Mouse (Mus musculus): ENCODE measurements around the gene AC131692.1. TPM values are rescaled to one million over a fixed set of nuclear protein-coding genes. Genes with fewer than 3 reads are reported as not detected.

AC131692.1 gene
- polyA plus RNA-seq (2015; fragmentation: Nextera tagmentation; extraction: Ambion mirVana) = 0.28 TPM in 1 of 2 replicates, not detected in the other

GRCm38 (mm10) chr19:6094119-6094518 is at the start of gene AC131692.1:
AC131692.1 (plus strand) TSS chr19:6094419.
- no peak for ATAC-seq (ENCODE audit: insufficient read depth, low FRiP score, low read depth)
- no peak within 1 kb of the TSS for H3K9ac ChIP-seq
- H3K4me3 ChIP-seq (replicated peaks) = no peak within 1 kb of the TSS
- H3K4me1 ChIP-seq = no peaks in the 10 kb centered on the region
- WGBS = 87% methylated on average over 7 of the region's 7 CpGs
- no peak within 1 kb of the TSS for H3K27ac ChIP-seq
- peaks cover 25% of the 10 kb centered on the region; the same call in 1 of the 2 replicates for H3K36me3 ChIP-seq
- H3K27me3 ChIP-seq (replicated peaks) = no peaks in the 10 kb centered on the region
- H3K4me2 ChIP-seq = no peak within 1 kb of the TSS
- H3K9me3 ChIP-seq = no peaks in the 10 kb centered on the region

GRCm38 (mm10) chr19:6045366-6046293 is 48.6 kb upstream of the AC131692.1 start:
- Histone ChIP-seq H3K4me1 (peaks cover 13% of the 10 kb centered on the region), H3K9me3 (no peaks in the 10 kb centered on the region), H3K36me3 (peaks cover 23% of the 10 kb centered on the region), H3K4me2 (peak overlapping the region; percentile 54), H3K4me3 (replicated peaks) (peak overlapping the region; percentile 93), H3K27ac (peak overlapping the region; percentile 99), H3K27me3 (replicated peaks) (no peaks in the 10 kb centered on the region), H3K9ac (peak overlapping the region; percentile 40; the same call in 1 of the 2 replicates)
- ATAC-seq (ENCODE audit: insufficient read depth, low FRiP score, low read depth) = peak; percentile 61; the same call in 1 of the 2 replicates
- WGBS = 12% methylated on average over 20 of the region's 20 CpGs

GRCm38 (mm10) chr19:6046294-6047153 is 47.7 kb upstream of the AC131692.1 start, which contains the start of gene Syvn1:
Syvn1 (plus strand) TSS chr19:6046576.
- Histone ChIP-seq H3K36me3 (peaks cover 32% of the 10 kb centered on the region), H3K4me1 (peaks cover 13% of the 10 kb centered on the region), H3K9me3 (no peaks in the 10 kb centered on the region), H3K27me3 (replicated peaks) (no peaks in the 10 kb centered on the region), H3K9ac (peak within 1 kb of the TSS; percentile 70), H3K4me2 (peak within 1 kb of the TSS; percentile 89), H3K27ac (peak within 1 kb of the TSS; percentile 99), H3K4me3 (replicated peaks) (peak within 1 kb of the TSS; percentile 93)
- ATAC-seq (ENCODE audit: insufficient read depth, low FRiP score, low read depth) = peak; percentile 93
- under 1% methylated on average over 65 of the region's 65 CpGs for WGBS

- H3K36me3 ChIP-seq = peaks cover 40% of the 10 kb centered on the region
- H3K4me2 ChIP-seq = peak overlapping the region; percentile 89
- WGBS = 1% methylated on average over 44 of the region's 44 CpGs
- no peak for ATAC-seq (ENCODE audit: insufficient read depth, low FRiP score, low read depth)
- H3K4me1 ChIP-seq = peaks cover 13% of the 10 kb centered on the region
- H3K27me3 ChIP-seq (replicated peaks) = no peaks in the 10 kb centered on the region
- no peaks in the 10 kb centered on the region for H3K9me3 ChIP-seq
- H3K9ac ChIP-seq = peak overlapping the region; percentile 70
- peak overlapping the region; percentile 93 for H3K4me3 ChIP-seq (replicated peaks)
- peak overlapping the region; percentile 99 for H3K27ac ChIP-seq
Measured at GRCm38 (mm10) chr19:6047154-6047898, 46.9 kb upstream of the AC131692.1 start.

GRCm38 (mm10) chr19:6047899-6048166 is 46.4 kb upstream of the AC131692.1 start:
- Histone ChIP-seq H3K27ac (no peak overlapping the region), H3K27me3 (replicated peaks) (no peaks in the 10 kb centered on the region), H3K36me3 (peaks cover 44% of the 10 kb centered on the region), H3K4me2 (peak overlapping the region; percentile 89), H3K4me3 (replicated peaks) (peak overlapping the region; percentile 93), H3K9me3 (no peaks in the 10 kb centered on the region), H3K4me1 (peaks cover 13% of the 10 kb centered on the region), H3K9ac (peak overlapping the region; percentile 70; the same call in 1 of the 2 replicates)
- WGBS = 77% methylated on average over 8 of the region's 8 CpGs
- ATAC-seq (ENCODE audit: insufficient read depth, low FRiP score, low read depth) = no peak

GRCm38 (mm10) chr19:6048681-6049410 is 45.4 kb upstream of the AC131692.1 start:
- Histone ChIP-seq H3K9me3 (no peaks in the 10 kb centered on the region), H3K27me3 (replicated peaks) (no peaks in the 10 kb centered on the region), H3K4me3 (replicated peaks) (no peak overlapping the region), H3K9ac (no peak overlapping the region), H3K27ac (no peak overlapping the region), H3K4me1 (peaks cover 13% of the 10 kb centered on the region), H3K36me3 (peaks cover 52% of the 10 kb centered on the region), H3K4me2 (peak overlapping the region; percentile 89; the same call in 1 of the 2 replicates)
- ATAC-seq (ENCODE audit: insufficient read depth, low FRiP score, low read depth) = no peak
- WGBS = 84% methylated on average over 11 of the region's 11 CpGs

GRCm38 (mm10) chr19:6052516-6052915 is 41.7 kb upstream of the AC131692.1 start:
- H3K9ac ChIP-seq = no peak overlapping the region
- 81% methylated on average over 7 of the region's 7 CpGs for WGBS
- no peak overlapping the region for H3K4me2 ChIP-seq
- no peak for ATAC-seq (ENCODE audit: insufficient read depth, low FRiP score, low read depth)
- H3K4me3 ChIP-seq (replicated peaks) = no peak overlapping the region
- peaks cover 22% of the 10 kb centered on the region for H3K4me1 ChIP-seq
- H3K27me3 ChIP-seq (replicated peaks) = no peaks in the 10 kb centered on the region
- peaks cover 71% of the 10 kb centered on the region for H3K36me3 ChIP-seq
- H3K9me3 ChIP-seq = no peaks in the 10 kb centered on the region
- H3K27ac ChIP-seq = no peak overlapping the region

- Histone ChIP-seq H3K9me3 (no peaks in the 10 kb centered on the region), H3K4me2 (no peak overlapping the region), H3K36me3 (peaks cover 62% of the 10 kb centered on the region), H3K4me3 (replicated peaks) (no peak overlapping the region), H3K9ac (no peak overlapping the region), H3K27me3 (replicated peaks) (no peaks in the 10 kb centered on the region), H3K4me1 (peaks cover 16% of the 10 kb centered on the region), H3K27ac (no peak overlapping the region)
- 86% methylated on average over 5 of the region's 5 CpGs for WGBS
- ATAC-seq (ENCODE audit: insufficient read depth, low FRiP score, low read depth) = no peak
Measured at GRCm38 (mm10) chr19:6054296-6054695, 39.9 kb upstream of the AC131692.1 start.

GRCm38 (mm10) chr19:6056696-6057095 is 37.5 kb upstream of the AC131692.1 start:
- Histone ChIP-seq H3K9me3 (no peaks in the 10 kb centered on the region), H3K27me3 (replicated peaks) (no peaks in the 10 kb centered on the region), H3K36me3 (peaks cover 40% of the 10 kb centered on the region), H3K4me1 (peaks cover 17% of the 10 kb centered on the region), H3K4me3 (replicated peaks) (peak overlapping the region; percentile 86), H3K9ac (peak overlapping the region; percentile 35; the same call in 1 of the 2 replicates), H3K27ac (no peak overlapping the region; the same call in 1 of the 2 replicates), H3K4me2 (peak overlapping the region; percentile 70)
- 47% methylated on average over 4 of the region's 4 CpGs for WGBS
- no peak for ATAC-seq (ENCODE audit: insufficient read depth, low FRiP score, low read depth)

GRCm38 (mm10) chr19:6057313-6058096 is 36.7 kb upstream of the AC131692.1 start, which contains the start of the genes Mrpl49 and Fau:
Mrpl49 (minus strand) TSS chr19:6057785.
Fau (plus strand) TSS chr19:6057844.
- ATAC-seq (ENCODE audit: insufficient read depth, low FRiP score, low read depth) = peak; percentile 87
- H3K4me3 ChIP-seq (replicated peaks) = peak within 1 kb of the TSS; percentile 86
- peak within 1 kb of the TSS; percentile 70 for H3K4me2 ChIP-seq
- H3K27ac ChIP-seq = peak within 1 kb of the TSS; percentile 80
- peaks cover 33% of the 10 kb centered on the region for H3K36me3 ChIP-seq
- under 1% methylated on average over 63 of the region's 63 CpGs for WGBS
- peak within 1 kb of the TSS; percentile 73 for H3K9ac ChIP-seq
- no peaks in the 10 kb centered on the region for H3K9me3 ChIP-seq
- H3K27me3 ChIP-seq (replicated peaks) = no peaks in the 10 kb centered on the region
- peaks cover 25% of the 10 kb centered on the region for H3K4me1 ChIP-seq

All from stomach, embryonic 15.5 days (tissue).